Mouse (Mus musculus): ENCODE results near the gene Olfr46.
"Not testable (repeated sequence)": the region's sequence is repeated elsewhere in the genome, so short reads cannot be mapped to it uniquely, and the experiment has no call there.

The Olfr46 gene

GRCm38 (mm10) chr7:140600969-140601368 lies at the start of gene Olfr46:
Gene Olfr46, plus strand, starts transcription at chr7:140601269.
- not testable (repeated sequence) for DNase-seq

- DNase-seq = no peak
Measured at GRCm38 (mm10) chr7:140567586-140567985, 33.5 kb upstream of the Olfr46 start, which contains the start of gene Olfr538. Gene Olfr538, plus strand, starts transcription at chr7:140567886.

- not testable (repeated sequence) for DNase-seq
Measured at GRCm38 (mm10) chr7:140628670-140629069, 27.6 kb downstream of the Olfr46 start, which contains the start of gene Olfr61. Gene Olfr61, plus strand, starts transcription at chr7:140628970.

GRCm38 (mm10) chr7:140630559-140630958 lies 29.5 kb downstream of the Olfr46 start:
- DNase-seq = no peak

- no peak for DNase-seq
Measured at GRCm38 (mm10) chr7:140646152-140646551, 45.1 kb downstream of the Olfr46 start, which contains the start of gene Olfr53. Gene Olfr53, plus strand, starts transcription at chr7:140646452.

GRCm38 (mm10) chr7:140659630-140660029 lies 58.6 kb downstream of the Olfr46 start, which contains the start of gene Olfr539:
Gene Olfr539, plus strand, starts transcription at chr7:140659930.
- no peak for DNase-seq
